Mouse (Mus musculus) CH12.LX (cell line): ENCODE results near the gene Usp18.

Source experiments
- CHD1 ChIP-seq: IDR thresholded peaks from 2 replicates; pipeline ENCODE4 v1.6.1; 2012; ENCODE audit warnings: low read depth, low read length, improper control_type of control experiment, inconsistent platforms
- CHD2 ChIP-seq: IDR thresholded peaks from 2 replicates; pipeline ENCODE4 v1.6.1; 2011; ENCODE audit warnings: low read length, improper control_type of control experiment
- CTCF ChIP-seq, 2 experiments: IDR thresholded peaks in 1 of 2; conservative IDR thresholded peaks in 1 of 2; 2 replicates each; pipeline ENCODE4 v1.5.1; 2011 to 2012; ENCODE audit warnings: low read depth in 2 of 2, low read length in 2 of 2, improper control_type of control experiment in 1 of 2, inconsistent platforms in 1 of 2, mild to moderate bottlenecking in 1 of 2, moderate library complexity in 1 of 2
- EP300 ChIP-seq: IDR thresholded peaks from 2 replicates; pipeline ENCODE4 v1.6.1; 2011; ENCODE audit warnings: low read length, improper control_type of control experiment
- MAFK ChIP-seq: IDR thresholded peaks from 2 replicates; pipeline ENCODE4 v1.6.1; 2011; ENCODE audit warnings: low read length, improper control_type of control experiment; ENCODE audit not compliant: insufficient replicate concordance
- MYC ChIP-seq: IDR thresholded peaks from 2 replicates; pipeline ENCODE4 v1.6.1; 2011; ENCODE audit warnings: low read depth, mild to moderate bottlenecking, improper control_type of control experiment, low read length
- NELFE ChIP-seq: IDR thresholded peaks from 2 replicates; pipeline ENCODE4 v1.6.1; 2011; ENCODE audit warnings: low read depth, low read length, improper control_type of control experiment
- NRF1 ChIP-seq: IDR thresholded peaks from 2 replicates; pipeline ENCODE4 v1.6.1; 2014; ENCODE audit warnings: low read depth, mild to moderate bottlenecking, inconsistent platforms, low read length, improper control_type of control experiment, moderate library complexity
- PAX5 ChIP-seq: IDR thresholded peaks from 2 replicates; pipeline ENCODE4 v1.6.1; 2012; ENCODE audit warnings: low read length, inconsistent platforms, mixed read lengths
- POLR2A ChIP-seq: IDR thresholded peaks from 2 replicates; pipeline ENCODE4 v1.6.1; 2011; ENCODE audit warnings: low read depth, mild to moderate bottlenecking, improper control_type of control experiment, low read length
- TCF12 ChIP-seq: IDR thresholded peaks from 2 replicates; pipeline ENCODE4 v1.6.1; 2014; ENCODE audit warnings: low read depth, mild to moderate bottlenecking, inconsistent platforms, low read length, improper control_type of control experiment
- UBTF ChIP-seq: IDR thresholded peaks from 2 replicates; pipeline ENCODE4 v1.6.1; 2012; ENCODE audit warnings: low read depth, mild to moderate bottlenecking, inconsistent platforms, low read length, improper control_type of control experiment, moderate library complexity
- ZMIZ1 ChIP-seq: IDR thresholded peaks from 2 replicates; pipeline ENCODE4 v1.6.1; 2012; ENCODE audit warnings: low read depth, mild to moderate bottlenecking, inconsistent platforms, low read length, improper control_type of control experiment

GRCm38 (mm10) chr6:121299317-121299716 is 53.6 kb downstream of the Usp18 start:
- TF ChIP-seq CTCF (conservative IDR thresholded peaks at IDR 0.05 in 1 of 2, IDR thresholded peaks at IDR 0.05 in 1 of 2; ENCODE audit: low read depth in 2 of 2, low read length in 2 of 2), result no peak
- no peak for TF ChIP-seq MAFK
- TF ChIP-seq EP300, result no peak
- TF ChIP-seq TCF12, result no peak
- no peak for TF ChIP-seq PAX5
- no peak for TF ChIP-seq UBTF
- no peak for TF ChIP-seq NRF1
- TF ChIP-seq ZMIZ1, result no peak
- TF ChIP-seq MYC, result no peak
- no peak for TF ChIP-seq CHD2
- TF ChIP-seq POLR2A, result no peak
- no peak for TF ChIP-seq NELFE
- TF ChIP-seq CHD1, result no peak
